Mouse (Mus musculus) c-Kit-positive CD71-positive TER-119-positive erythroid progenitor cells, embryonic 14.5 days (primary cell): ENCODE results near the gene Zfp687.
A peak's percentile ranks its signal among the peaks of the same experiment; 100 is the strongest.
"Not testable (repeated sequence)": the region's sequence is repeated elsewhere in the genome, so short reads cannot be mapped to it uniquely, and the experiment has no call there.

Source experiments
- DNase-seq: peaks from one replicate; pipeline ENCODE4 v3.0.0-alpha.2; 2013; ENCODE audit warnings: low spot score

The Zfp687 gene

DNA sequence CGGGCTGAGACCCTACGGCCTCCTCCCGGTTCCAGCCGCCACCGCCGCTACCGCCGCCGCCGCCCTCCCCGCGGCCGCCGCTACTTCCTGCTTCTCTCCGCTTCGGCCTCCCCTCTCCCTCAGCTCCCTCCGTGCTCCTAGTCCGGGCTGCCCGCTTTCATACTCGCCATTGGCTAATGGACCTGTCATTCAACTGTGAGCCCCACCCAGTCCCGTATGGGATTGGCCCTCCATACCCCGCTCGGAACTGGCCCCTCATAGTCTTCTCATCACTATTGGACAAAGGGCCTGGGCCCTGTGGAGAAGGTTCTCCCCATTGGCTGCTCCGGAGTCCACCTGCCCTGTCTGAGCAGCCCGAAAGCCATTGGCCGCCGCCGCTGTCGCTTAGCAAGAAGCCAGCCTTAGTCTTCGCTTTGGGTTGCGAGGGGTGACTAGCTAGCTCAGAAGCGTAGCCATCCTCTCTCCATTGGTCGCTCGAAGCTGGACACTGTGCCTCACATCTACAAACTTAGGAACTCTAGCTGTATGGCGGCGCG lies at the start of gene Zfp687:
Gene Zfp687, minus strand, starts transcription at position 112 of the 536 bp plus-strand sequence.
- DNase-seq, result peak; percentile 99

- no peak for DNase-seq
These were observed 48.5 kb upstream of the Zfp687 start for GRCm38 (mm10) chr3:95063741-95064140.

DNA sequence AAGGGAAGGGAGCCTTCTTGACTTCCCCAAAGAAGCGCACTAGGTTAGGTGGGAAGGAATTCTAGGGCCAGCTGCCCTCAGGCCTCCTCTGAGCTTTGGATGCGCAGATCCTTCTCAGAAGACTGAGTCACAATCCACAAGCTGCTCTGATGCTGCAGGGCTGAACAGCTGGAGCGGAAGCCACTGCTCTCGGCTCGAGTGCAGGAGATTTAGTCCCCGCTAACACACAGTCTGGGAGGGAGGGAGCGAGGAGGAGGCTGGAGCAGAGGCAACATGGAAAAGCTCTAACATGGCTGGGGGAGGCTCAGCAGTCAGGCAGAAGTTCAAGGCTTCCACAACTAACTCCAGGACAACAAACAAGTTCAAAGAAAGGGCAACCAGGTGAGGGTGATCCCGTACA lies 42.8 kb upstream of the Zfp687 start:
- no peak for DNase-seq

DNA sequence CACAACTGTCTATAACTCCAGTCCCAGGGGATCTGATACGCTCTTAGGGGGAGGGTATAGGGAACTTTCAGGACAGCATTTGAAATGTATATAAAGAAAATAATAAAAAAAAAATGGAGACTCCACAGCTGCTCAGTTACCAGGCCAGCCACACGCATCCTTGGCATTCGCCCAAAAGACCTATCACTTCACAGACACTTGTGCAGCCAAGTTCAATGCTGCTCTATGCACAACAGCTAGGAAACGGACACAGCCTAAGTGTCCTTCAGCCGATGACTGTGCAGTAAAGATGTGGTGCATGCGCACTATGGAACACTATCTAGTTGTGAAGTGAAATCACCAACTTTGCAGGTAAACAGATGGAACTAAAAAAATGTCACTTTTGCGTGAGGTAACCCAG lies 41.0 kb upstream of the Zfp687 start:
- DNase-seq, result peak; percentile 34

DNA sequence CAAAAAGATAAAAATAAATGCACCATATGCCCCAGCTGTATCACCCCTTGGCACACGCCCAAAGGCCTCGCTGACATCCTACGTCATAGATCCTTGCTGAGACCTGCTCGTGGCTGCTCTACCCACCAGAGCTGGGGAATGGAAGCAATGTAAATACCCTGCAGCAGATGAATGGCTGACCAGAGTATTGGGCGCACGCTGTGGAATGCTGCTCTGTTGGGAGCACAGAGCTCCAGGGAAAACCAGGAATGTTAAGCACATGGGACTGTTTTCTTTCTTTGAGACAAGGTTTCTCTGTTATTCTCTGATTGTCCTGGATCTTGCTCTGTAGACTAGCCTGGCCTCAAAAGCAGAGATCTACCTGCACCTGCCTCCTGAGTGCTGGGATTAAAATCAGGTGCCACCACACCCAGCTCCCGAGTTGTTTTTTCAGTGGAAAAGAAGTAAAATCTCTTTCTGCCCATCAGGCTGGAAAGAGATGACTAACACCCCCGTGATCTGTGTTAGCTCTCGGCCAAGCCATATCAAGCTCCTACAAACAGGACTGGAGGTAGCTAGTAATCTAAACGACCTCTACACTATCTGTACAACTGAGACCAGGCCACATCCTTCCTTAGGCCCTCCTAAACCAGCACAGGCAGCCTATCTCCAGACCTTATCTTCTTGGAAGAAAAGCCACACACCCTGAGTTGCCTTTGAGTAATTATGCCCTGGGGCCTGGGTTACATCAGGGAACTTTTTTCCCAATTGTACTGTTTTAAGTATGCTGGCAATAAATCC lies 39.4 kb upstream of the Zfp687 start:
- DNase-seq, result peak; percentile 57

- peak; percentile 66 for DNase-seq
These were observed 38.5 kb upstream of the Zfp687 start for GRCm38 (mm10) chr3:95053701-95054100.

DNA sequence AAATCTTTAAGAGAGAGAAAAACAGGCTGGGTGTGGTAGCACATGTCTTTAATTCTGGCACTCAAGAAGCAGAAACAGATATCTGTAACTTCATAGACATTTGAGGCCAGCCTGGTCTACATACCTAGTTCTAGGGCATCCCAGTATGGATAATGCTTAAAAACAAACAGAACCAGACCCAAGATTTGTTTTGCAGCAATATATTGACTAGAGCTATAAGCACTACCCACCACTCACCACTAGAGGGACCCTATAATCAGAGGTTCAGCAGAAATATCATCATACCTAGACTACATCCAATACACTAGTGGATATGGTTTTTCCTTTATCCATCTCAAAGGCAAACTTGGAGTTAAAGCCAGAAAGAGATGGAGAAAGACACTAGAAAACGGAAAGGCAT lies 37.7 kb upstream of the Zfp687 start:
- DNase-seq, result peak; percentile 67

DNA sequence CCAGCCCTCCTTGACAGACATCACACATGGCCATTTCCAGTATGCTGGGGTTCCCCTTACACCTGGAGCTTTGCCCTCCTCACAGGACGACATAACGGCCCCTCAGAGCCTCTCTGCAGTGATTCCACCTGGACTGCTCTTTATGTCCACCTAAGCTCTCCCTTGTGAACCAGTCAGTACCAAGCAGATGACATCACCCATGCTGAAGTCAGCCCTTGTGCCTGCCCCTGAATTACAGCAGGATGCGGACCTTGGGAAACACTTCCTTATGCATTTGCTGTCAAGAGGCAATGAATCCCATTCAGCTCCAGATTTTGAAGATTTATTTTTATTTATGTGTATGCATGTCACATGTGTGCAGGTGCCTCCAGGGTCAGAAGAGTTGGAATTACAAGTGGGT lies 32.7 kb upstream of the Zfp687 start:
- DNase-seq, result no peak

- peak; percentile 66 for DNase-seq
These were observed 31.3 kb upstream of the Zfp687 start for GRCm38 (mm10) chr3:95046462-95047057.

DNA sequence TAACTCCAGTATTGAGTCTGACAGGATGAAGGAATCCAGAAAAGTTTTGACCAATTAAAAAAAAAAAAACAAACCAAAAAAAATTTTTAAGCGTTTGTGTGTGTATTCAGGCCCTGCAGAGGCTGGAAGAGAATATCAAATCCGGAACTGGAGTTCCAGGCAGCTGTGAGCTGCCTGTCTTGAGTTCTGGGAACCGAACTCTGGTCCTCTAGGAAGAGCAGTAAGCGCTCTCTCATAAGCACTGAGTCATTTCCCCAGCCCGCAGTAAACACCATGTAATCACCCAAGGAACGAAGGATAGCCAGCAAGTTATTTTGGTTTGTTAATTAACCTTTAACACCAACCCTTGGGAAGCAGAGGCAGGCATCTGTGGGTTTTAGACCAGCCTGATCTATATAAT lies 28.0 kb upstream of the Zfp687 start:
- DNase-seq, result no peak

DNA sequence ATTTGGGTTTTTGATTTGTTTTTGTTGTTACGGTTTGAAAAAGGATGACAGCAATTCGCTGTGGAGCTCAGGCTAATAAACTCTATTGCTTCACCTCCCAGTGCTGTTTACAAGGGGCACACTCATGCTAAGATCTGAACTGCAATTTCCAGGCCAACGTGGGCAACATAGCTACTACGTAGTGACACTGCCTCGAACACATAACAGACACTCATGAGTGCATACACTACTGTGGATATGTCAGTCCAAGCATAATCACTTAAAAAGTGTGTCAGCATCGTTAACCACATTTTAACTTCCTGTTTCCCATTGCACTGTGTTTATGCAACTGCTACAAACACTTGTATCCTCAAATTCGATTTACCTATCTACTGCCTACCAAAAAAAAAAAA lies 27.6 kb upstream of the Zfp687 start:
- DNase-seq, result no peak

- DNase-seq, result peak; percentile 97
These were observed 27.1 kb upstream of the Zfp687 start, which contains the start of gene Psmd4 for GRCm38 (mm10) chr3:95042166-95042837. Psmd4 (minus strand) TSS chr3:95042614.

DNA sequence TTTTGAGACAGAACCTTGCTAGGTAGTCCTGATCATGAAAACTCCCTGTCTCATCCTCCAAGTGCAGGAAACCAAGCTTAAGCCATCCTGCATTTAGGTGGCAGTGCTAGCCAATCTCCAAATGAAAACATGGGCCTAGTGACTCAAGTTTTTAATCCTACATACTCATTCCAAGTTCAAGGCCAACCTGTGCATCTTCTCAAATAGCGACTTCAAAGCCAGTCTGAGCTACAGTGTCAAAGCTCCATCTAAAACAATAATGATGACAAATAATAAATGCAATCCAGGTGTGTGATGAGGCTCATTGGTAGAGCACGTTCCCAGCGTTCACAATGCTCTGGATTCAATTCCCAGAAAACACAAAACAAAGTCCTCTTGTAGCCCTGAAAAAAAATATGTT lies 26.4 kb upstream of the Zfp687 start:
- DNase-seq, result no peak

DNA sequence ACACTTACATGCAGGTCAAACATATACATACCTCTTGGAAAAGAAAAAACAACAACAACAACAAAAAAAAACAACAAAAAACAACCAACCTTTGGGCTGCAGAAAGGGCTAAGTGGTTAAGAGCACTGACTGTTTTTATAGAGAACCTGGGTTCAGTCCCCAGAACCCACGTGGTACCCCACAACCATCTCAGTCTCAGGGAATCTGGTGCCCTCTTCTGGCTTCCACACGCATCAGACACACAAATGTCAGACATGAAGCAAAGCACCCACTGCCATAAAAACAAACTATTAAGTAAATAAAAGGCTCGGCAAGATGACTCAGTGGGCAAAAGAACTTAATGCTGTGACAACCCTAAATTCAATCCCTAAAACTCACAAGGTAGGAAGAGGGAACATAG lies 14.7 kb upstream of the Zfp687 start:
- no peak for DNase-seq

DNA sequence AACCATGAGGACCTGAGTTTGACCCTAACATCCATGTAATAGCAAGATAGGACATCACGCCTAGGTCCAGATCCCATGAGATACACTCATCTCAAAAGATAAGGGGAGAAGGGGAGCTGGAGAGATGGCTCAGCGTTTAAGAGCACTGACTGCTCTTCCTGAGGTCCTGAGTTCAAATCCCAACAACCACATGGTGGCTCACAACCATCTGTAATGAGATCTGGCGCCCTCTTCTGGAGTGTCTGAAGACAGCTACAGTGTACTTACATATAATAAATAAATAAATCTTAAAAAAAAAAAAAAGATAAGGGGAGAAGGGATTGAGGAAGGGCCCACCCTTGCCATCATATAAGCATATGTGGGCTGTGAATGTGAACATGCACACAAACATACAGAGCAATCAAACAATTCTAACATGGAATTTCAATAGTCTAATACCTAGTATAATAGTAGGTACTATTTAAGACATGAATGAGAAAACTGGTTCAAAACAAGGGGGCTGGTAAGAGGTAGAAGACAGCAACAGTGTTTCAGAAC lies 14.1 kb upstream of the Zfp687 start:
- not testable (repeated sequence) for DNase-seq

DNA sequence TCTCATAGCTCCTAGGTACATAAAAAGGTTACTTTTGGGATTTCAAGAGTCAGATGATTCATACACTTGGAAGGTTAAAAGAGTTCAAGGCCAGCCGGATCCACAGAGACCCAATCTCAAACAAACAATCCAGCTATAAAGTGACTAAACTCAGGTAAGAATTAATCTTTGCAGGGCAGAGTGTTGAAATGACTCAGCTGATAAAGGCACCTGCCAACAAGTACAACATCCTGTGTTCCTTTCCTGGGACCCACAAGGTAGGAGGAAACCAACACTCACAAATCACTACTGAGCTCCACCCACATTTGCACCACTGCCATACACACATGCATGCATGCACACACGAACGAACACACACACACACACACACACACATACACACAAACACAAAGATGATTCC lies 13.4 kb upstream of the Zfp687 start:
- no peak for DNase-seq

DNA sequence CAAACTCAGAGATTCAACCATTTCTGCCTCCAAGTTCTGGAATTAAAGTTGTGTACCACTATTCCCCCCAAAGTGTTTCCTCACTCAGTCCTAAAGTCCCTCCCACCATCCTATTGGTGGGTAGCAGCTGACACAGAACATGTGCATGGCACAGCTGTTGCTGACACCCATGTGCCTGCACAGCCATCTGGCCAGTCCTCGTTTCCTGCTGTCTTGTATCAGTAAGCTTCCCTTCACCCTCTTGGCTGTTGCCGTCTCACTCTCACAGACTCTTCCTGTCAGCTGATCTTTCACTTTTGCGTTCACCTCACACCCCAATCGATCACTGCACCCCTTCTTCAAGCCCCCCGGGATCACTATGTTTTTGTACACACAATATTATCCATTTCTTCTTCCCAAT lies 12.5 kb upstream of the Zfp687 start:
- DNase-seq, result no peak

DNA sequence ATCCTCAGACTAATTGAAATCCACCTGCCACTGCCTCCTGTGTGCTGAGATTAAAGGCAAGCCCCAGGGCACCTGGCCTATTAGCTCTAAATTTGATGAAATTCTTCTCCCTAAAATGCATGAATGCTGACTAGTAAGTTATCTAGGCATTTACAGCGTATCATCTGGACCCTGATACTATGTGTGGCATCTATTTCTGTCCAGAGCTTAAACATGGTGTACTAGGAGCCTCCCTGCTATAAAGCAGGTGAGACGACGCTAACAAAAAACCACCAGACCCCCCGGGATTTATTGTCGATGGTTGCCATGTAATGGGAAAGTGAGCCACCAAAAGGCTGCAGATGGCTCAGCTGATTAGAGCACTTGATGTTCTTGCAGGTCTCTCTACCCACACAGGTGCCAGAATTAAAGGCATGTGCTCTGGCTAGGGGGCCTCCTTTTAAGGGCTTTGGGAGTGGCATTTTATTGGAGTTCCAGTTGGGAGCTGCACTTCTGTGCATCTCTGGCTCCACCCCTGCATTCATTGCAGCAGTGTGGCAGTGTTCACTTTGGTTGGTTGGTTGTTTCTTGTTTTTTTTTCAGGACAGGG lies 11.9 kb upstream of the Zfp687 start:
- no peak for DNase-seq

DNA sequence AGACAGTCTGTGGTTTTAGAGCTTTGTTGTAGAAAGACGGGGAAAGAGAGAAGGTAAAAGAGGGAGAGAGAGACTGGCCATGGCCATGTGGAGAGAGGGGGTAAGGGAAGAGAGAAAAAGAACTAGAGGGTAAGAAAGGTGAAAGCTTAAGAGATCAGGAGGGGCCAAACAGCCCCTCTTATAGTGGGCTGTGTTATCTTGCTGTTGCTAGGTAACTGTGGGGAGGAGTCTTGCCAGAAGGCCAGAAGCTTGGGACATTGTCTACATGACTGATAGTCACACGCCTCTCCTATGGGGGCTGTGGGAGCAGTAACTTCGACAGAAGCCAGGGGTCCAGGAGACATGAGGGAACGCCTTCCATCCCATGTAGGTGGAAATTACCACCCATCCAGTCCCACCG lies 10.0 kb upstream of the Zfp687 start:
- no peak for DNase-seq

- no peak for DNase-seq
These were observed 9.3 kb upstream of the Zfp687 start for GRCm38 (mm10) chr3:95024551-95024950.

DNA sequence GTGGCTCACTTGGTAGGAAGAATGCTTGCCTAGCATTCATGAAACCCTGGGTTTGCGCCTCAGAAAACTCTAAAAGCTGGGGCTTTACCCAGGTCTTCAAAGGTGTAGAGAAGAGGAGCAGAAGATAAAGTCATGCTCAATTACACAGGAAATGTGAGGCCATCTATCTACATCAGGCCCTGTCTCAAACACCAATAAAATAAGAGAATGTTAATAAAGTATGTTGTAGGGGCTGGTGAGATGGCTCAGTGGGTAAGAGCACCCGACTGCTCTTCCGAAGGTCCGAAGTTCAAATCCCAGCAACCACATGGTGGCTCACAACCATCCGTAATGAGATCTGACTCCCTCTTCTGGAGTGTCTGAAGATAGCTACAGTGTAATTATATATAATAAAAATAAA lies 5.7 kb upstream of the Zfp687 start:
- not testable (repeated sequence) for DNase-seq

DNA sequence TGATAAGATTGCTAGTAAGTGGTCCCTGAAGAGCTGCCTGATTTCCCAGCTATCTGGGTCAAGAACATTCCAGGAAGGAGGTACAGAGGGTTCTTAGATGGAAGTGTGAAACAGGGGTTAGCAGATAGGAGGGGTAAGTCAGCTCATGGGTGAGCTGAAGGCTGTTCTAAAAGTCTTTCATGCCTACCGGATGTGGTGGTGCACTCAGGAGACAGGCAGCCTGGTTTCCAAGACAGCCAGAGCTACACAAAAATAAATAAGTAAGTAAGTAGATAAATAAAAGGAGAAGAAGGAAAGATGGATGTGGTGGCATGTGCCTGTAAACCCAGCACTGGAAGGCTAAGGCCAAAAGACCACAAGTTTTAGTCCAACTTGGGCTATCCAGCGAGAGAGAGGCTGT lies 3.5 kb upstream of the Zfp687 start:
- DNase-seq, result no peak
